Mouse (Mus musculus): ENCODE results near the gene Ccdc124. TPM values are rescaled to one million over a fixed set of nuclear protein-coding genes. Genes with fewer than 3 reads are reported as not detected.
A peak's percentile ranks its signal among the peaks of the same experiment; 100 is the strongest.

The Ccdc124 gene
- polyA plus RNA-seq, 1 experiment from 2014 or later, result 70.9 TPM

DNA sequence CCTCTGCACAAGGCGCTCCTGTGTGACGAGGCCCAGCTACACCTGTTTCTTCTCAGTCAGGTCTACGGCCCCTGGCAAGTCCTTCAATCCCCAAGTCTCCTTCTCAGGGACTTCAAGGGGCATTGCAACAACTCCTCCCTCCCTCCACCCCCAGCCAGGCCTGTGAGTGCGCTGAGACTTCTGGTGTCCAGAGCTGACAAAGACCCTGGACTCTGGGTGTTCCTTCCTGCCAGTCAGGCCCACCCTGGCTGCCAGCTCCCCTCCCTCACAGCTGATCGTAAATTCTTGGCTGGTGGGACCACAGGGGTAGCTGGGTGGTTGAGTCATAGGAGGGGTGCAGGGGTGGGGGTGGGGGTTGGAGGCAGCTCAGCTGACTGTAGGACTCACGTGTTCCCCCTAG lies 21.9 kb downstream of the Ccdc124 start:
- H3K4me3 ChIP-seq (replicated peaks), result no peak overlapping the region
- H3K9me3 ChIP-seq (replicated peaks), result no peaks in the 10 kb centered on the region
- ATAC-seq (ENCODE audit: low read depth) (no peak), DNase-seq (no peak)
- H3K36me3 ChIP-seq, result no peaks in the 10 kb centered on the region
- peak overlapping the region; percentile 41; the same call in 1 of the 2 replicates for H3K9ac ChIP-seq
- peaks cover 69% of the 10 kb centered on the region for H3K27me3 ChIP-seq
- 60% methylated on average over 6 of the region's 6 CpGs for WGBS (ENCODE audit: insufficient replicate concordance)
- peaks cover 28% of the 10 kb centered on the region for H3K4me1 ChIP-seq (replicated peaks)
- peak overlapping the region; percentile 10; the same call in 1 of the 2 replicates for H3K4me2 ChIP-seq
- peak overlapping the region; percentile 29; the same call in 1 of the 2 replicates for H3K27ac ChIP-seq

DNA sequence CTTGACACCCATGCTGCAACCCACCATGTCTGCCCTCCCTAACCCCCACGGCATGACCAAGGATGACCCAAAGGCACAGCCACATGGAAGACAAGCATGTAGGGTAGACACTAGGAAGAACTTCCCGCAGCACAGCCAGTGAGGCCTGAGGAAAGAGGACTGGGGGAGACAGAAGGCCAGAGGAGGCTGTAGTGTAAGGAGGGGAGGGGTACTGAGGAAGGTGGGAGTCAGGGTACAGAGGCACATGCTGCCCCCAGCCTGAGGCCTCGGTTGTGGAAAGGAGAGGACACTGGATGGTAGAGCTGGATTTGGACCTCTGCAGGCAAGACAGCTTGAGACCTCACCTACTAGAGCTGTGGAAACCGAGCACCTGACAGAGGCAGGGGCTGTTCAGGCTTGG lies 22.8 kb downstream of the Ccdc124 start:
- no peak overlapping the region for H3K4me3 ChIP-seq (replicated peaks)
- no peak overlapping the region for H3K27ac ChIP-seq
- DNase-seq (no peak), ATAC-seq (ENCODE audit: low read depth) (no peak)
- no peaks in the 10 kb centered on the region for H3K9me3 ChIP-seq (replicated peaks)
- H3K36me3 ChIP-seq, result no peaks in the 10 kb centered on the region
- H3K27me3 ChIP-seq, result peaks cover 69% of the 10 kb centered on the region
- no peak overlapping the region for H3K4me2 ChIP-seq
- WGBS (ENCODE audit: insufficient replicate concordance), result 70% methylated on average over 4 of the region's 4 CpGs
- H3K9ac ChIP-seq, result no peak overlapping the region
- peaks cover 29% of the 10 kb centered on the region for H3K4me1 ChIP-seq (replicated peaks)

DNA sequence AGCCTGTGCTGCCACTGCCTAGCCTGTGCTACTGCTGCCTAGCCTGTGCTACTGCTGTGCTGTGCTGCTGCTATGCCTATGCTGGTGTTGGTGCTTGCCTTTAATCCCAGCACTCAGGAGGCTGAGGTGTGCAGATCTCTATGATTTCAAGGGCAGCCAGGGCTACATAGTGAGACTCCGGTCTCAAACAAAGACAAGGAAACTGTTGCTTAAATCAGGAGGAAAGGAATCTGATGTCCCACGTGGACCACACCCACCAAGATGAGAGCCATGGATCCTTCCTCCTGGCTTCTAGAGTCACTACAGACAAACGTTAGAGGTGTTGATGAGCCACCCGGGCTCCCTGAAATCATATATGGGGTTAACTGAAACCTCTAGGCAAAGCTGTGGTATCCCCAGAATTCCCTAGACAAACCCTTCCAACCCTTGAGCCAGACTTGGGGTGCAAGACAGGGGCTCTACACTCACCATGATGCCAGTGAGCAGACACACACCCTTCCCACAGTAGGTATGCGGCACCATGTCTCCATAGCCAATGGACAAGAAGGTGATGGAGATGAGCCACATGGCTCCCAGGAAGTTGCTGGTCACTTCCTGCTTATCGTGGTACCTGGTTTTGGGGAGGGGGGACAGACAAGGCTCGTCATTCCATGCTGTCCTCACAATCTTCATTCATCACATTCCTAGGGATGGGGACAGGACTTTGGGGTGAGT lies 23.4 kb downstream of the Ccdc124 start:
- no peak overlapping the region for H3K27ac ChIP-seq
- no peaks in the 10 kb centered on the region for H3K9me3 ChIP-seq (replicated peaks)
- H3K36me3 ChIP-seq, result no peaks in the 10 kb centered on the region
- no peak overlapping the region for H3K9ac ChIP-seq
- no peak overlapping the region for H3K4me2 ChIP-seq
- peaks cover 62% of the 10 kb centered on the region for H3K27me3 ChIP-seq
- H3K4me1 ChIP-seq (replicated peaks), result peaks cover 34% of the 10 kb centered on the region
- 56% methylated on average over 7 of the region's 7 CpGs for WGBS (ENCODE audit: insufficient replicate concordance)
- ATAC-seq (ENCODE audit: low read depth), result no peak
- DNase-seq, result no peak
- H3K4me3 ChIP-seq (replicated peaks), result no peak overlapping the region

- Histone ChIP-seq H3K4me1 (replicated peaks) (peaks cover 42% of the 10 kb centered on the region), H3K27me3 (peaks cover 54% of the 10 kb centered on the region), H3K4me2 (no peak overlapping the region), H3K36me3 (no peaks in the 10 kb centered on the region), H3K9me3 (replicated peaks) (no peaks in the 10 kb centered on the region), H3K9ac (no peak overlapping the region), H3K27ac (no peak overlapping the region), H3K4me3 (replicated peaks) (no peak overlapping the region)
- 74% methylated on average over 3 of the region's 3 CpGs for WGBS (ENCODE audit: insufficient replicate concordance)
- DNase-seq (no peak), ATAC-seq (ENCODE audit: low read depth) (no peak)
These were observed 24.3 kb downstream of the Ccdc124 start for GRCm38 (mm10) chr8:70849333-70849990.

- Histone ChIP-seq H3K4me1 (replicated peaks) (peaks cover 62% of the 10 kb centered on the region), H3K4me2 (no peak overlapping the region), H3K9ac (peak overlapping the region; percentile 24; the same call in 1 of the 2 replicates), H3K27ac (no peak overlapping the region), H3K4me3 (replicated peaks) (no peak overlapping the region), H3K27me3 (peaks cover 41% of the 10 kb centered on the region), H3K9me3 (replicated peaks) (no peaks in the 10 kb centered on the region), H3K36me3 (no peaks in the 10 kb centered on the region)
- WGBS (ENCODE audit: insufficient replicate concordance), result 47% methylated on average over 15 of the region's 15 CpGs
- DNase-seq, result no peak
- no peak for ATAC-seq (ENCODE audit: low read depth)
These were observed 27.2 kb downstream of the Ccdc124 start for GRCm38 (mm10) chr8:70846371-70847154.

GRCm38 (mm10) chr8:70845108-70845507 lies 28.6 kb downstream of the Ccdc124 start:
- Histone ChIP-seq H3K4me1 (replicated peaks) (peaks cover 63% of the 10 kb centered on the region), H3K4me2 (no peak overlapping the region), H3K9ac (peak overlapping the region; percentile 42), H3K9me3 (replicated peaks) (no peaks in the 10 kb centered on the region), H3K4me3 (replicated peaks) (no peak overlapping the region), H3K27ac (peak overlapping the region; percentile 99), H3K27me3 (peaks cover 33% of the 10 kb centered on the region), H3K36me3 (no peaks in the 10 kb centered on the region)
- DNase-seq (no peak), ATAC-seq (ENCODE audit: low read depth) (no peak)
- 43% methylated on average over 5 of the region's 5 CpGs for whole genome bisulfite sequencing (ENCODE audit: insufficient replicate concordance)

- WGBS (ENCODE audit: insufficient replicate concordance), result 3% methylated on average over 6 of the region's 6 CpGs
- Histone ChIP-seq H3K36me3 (no peaks in the 10 kb centered on the region), H3K4me1 (replicated peaks) (peaks cover 65% of the 10 kb centered on the region), H3K9me3 (replicated peaks) (no peaks in the 10 kb centered on the region), H3K27ac (peak overlapping the region; percentile 99), H3K27me3 (peaks cover 28% of the 10 kb centered on the region), H3K4me2 (peak overlapping the region; percentile 85), H3K9ac (peak overlapping the region; percentile 89), H3K4me3 (replicated peaks) (0 out of 2 replicates have a peak overlapping the region, but pooled peaks have one; percentile 66)
- DNase-seq (peak; percentile 88), ATAC-seq (ENCODE audit: low read depth) (no peak)
These were observed 29.2 kb downstream of the Ccdc124 start for GRCm38 (mm10) chr8:70844523-70844922.

DNA sequence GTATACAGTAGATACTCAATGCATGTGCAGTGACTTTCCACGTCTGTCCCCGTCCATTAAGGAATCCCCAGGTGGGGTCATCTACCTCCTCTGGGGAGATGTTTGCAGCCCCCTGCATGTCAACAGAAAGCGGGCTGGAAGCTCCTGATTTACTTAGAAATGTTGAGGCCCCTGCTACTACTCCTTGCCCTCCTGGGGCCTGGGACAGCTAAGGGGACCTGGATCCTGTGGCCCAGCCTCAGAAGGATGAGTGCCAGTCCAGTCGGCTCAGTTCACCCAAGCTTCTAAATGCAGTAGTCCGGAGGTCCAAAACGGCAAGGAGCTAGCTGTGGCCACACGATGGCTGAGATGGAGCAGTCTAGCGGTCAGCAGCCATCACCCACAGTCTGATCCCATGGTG lies 29.8 kb downstream of the Ccdc124 start:
- ATAC-seq (ENCODE audit: low read depth), result no peak
- DNase-seq, result no peak
- peak overlapping the region; percentile 89 for H3K9ac ChIP-seq
- H3K27me3 ChIP-seq, result peaks cover 23% of the 10 kb centered on the region
- H3K4me2 ChIP-seq, result peak overlapping the region; percentile 85
- H3K9me3 ChIP-seq (replicated peaks), result no peaks in the 10 kb centered on the region
- H3K36me3 ChIP-seq, result no peaks in the 10 kb centered on the region
- 63% methylated on average over 8 of the region's 8 CpGs for WGBS (ENCODE audit: insufficient replicate concordance)
- peak overlapping the region; percentile 66 for H3K4me3 ChIP-seq (replicated peaks)
- peaks cover 65% of the 10 kb centered on the region for H3K4me1 ChIP-seq (replicated peaks)
- H3K27ac ChIP-seq, result peak overlapping the region; percentile 99

DNA sequence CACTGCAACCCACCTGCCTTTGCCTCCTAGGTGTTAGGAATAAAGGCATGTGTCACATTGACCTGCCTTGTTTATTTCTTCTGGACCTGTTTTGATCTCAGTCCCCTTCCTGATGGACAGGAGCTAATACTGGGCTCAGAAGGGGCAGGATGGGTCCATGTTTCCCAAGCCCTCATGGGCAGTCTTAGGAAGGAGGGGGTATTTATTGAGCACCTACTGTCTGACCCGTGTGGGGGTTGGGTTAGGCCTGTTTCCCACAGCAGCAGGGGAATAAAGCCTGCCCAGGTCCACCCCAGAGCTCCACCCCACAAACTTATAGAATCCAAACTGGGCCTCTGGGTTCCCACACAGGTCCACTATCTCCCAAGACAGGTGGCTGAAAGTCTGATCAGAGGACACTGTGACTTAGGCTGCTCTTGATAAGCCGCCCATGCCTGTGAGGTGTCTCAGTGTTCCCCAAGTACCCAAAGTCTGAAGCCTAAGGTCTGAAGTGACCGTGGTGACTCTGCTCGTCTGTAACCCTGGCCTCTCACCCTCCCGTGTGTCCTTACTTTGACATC lies 30.4 kb downstream of the Ccdc124 start:
- peaks cover 72% of the 10 kb centered on the region for H3K4me1 ChIP-seq (replicated peaks)
- H3K9me3 ChIP-seq (replicated peaks), result no peaks in the 10 kb centered on the region
- WGBS (ENCODE audit: insufficient replicate concordance), result 17% methylated on average over 5 of the region's 5 CpGs
- H3K36me3 ChIP-seq, result no peaks in the 10 kb centered on the region
- peak overlapping the region; percentile 85 for H3K4me2 ChIP-seq
- peak overlapping the region; percentile 89 for H3K9ac ChIP-seq
- peak overlapping the region; percentile 99 for H3K27ac ChIP-seq
- ATAC-seq (ENCODE audit: low read depth) (peak; percentile 63), DNase-seq (peak; percentile 84)
- peak overlapping the region; percentile 66 for H3K4me3 ChIP-seq (replicated peaks)
- H3K27me3 ChIP-seq, result peaks cover 17% of the 10 kb centered on the region

- H3K27me3 ChIP-seq, result peaks cover 10% of the 10 kb centered on the region
- no peaks in the 10 kb centered on the region for H3K9me3 ChIP-seq (replicated peaks)
- ATAC-seq (ENCODE audit: low read depth) (no peak), DNase-seq (no peak)
- peak overlapping the region; percentile 66 for H3K4me3 ChIP-seq (replicated peaks)
- H3K4me1 ChIP-seq (replicated peaks), result peaks cover 80% of the 10 kb centered on the region
- peak overlapping the region; percentile 85 for H3K4me2 ChIP-seq
- H3K9ac ChIP-seq, result peak overlapping the region; percentile 89
- H3K27ac ChIP-seq, result peak overlapping the region; percentile 99
- H3K36me3 ChIP-seq, result no peaks in the 10 kb centered on the region
- 73% methylated on average over 25 of the region's 25 CpGs for WGBS (ENCODE audit: insufficient replicate concordance)
These were observed 31.3 kb downstream of the Ccdc124 start for GRCm38 (mm10) chr8:70842484-70842883.
